In the genomic region with DNA sequence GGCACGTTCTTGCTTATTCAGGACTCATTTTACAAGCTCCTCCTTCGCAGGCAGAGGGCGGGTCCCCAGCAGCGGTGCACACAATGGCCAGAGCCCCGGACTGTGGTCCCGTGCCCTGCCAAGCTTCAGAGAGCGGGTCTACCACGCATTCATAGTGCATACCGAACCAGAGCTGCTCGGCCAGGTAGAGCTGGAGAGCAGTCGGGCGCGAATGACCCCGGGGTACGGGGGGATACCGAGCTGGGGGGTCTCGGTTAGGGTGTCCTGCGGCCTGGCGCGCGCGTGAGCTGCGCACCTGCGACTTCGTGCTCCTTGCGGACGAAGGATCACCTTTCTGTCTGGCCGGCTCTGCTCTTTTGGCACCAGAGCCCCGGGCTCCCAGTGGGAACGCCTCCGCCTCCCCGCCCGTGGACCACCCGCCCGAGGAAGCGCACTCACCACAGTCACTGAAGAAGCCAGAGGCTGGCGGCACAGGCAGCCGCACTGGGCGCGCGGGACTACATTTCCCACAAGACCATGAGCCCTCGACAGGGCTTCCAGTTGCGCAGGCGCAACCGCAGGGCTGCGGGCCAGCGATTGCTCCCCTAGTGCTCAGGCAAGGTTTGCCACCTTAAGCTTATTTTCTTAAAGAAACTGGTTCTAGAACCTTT, we compare ENCODE assay signal across 8 mouse cellular contexts. TPM values are rescaled to one million over a fixed set of nuclear protein-coding genes. Genes with fewer than 3 reads are reported as not detected.
A peak's percentile ranks its signal among the peaks of the same experiment; 100 is the strongest.
DNase-seq lines count a peak whose midpoint lies in the region; ATAC-seq lines count a peak whose summit lies in the region.

Gene Zfp2, minus strand, starts transcription at position 495 of the 650 bp plus-strand sequence.

- peak within 1 kb of the TSS; percentile 90 for H3K27ac ChIP-seq in forebrain, embryonic 16.5 days (ENCODE audit: low read length)

- peak within 1 kb of the TSS; percentile 93 for H3K4me3 ChIP-seq in forebrain, embryonic 16.5 days (replicated peaks; ENCODE audit: low read length)

- peak within 1 kb of the TSS; percentile 46 for H3K4me2 ChIP-seq in forebrain, embryonic 16.5 days (ENCODE audit: low read length)

- intact Hi-C loops in heart, postnatal 36 days (cut with DNase I), result loop anchor here (5.0 kb wide), 1 partner anchor 73 kb away; the partner anchor contains the start of gene Zfp879

- peaks cover 26% of the 10 kb centered on the region for H3K9me3 ChIP-seq in forebrain, embryonic 16.5 days (ENCODE audit: control insufficient read depth, low read length)

- H3K4me1 ChIP-seq in forebrain, embryonic 16.5 days (replicated peaks; ENCODE audit: control insufficient read depth, insufficient read depth, low read length), result peaks cover 3% of the 10 kb centered on the region; the same call in 1 of the 2 replicates

- under 1% methylated on average over 47 of the region's 47 CpGs for WGBS in forebrain, embryonic 16.5 days

- DNase-seq in CD8-positive naive resting alpha-beta T cell, adult 2 months (ENCODE audit: low read depth in 2 of 2, low spot score in 2 of 2), result peak; percentile 84 to 87
- peak; percentile 87 to 88 for DNase-seq in heart, postnatal 36 days
- peak; percentile 93 to 96 for DNase-seq in layer of hippocampus, adult 18-20 months (ENCODE audit: low spot score in 2 of 2)
- peak; percentile 90 to 94 for DNase-seq in lung, adult 18-20 months
- peak; percentile 89 for DNase-seq in testis, postnatal 14 days (ENCODE audit: low spot score)

- no peaks in the 10 kb centered on the region for H3K27me3 ChIP-seq in forebrain, embryonic 16.5 days (replicated peaks; ENCODE audit: control insufficient read depth, insufficient read depth, low read length)

- H3K36me3 ChIP-seq in forebrain, embryonic 16.5 days (ENCODE audit: control insufficient read depth, insufficient read depth), result peaks cover 26% of the 10 kb centered on the region

- H3K9ac ChIP-seq in forebrain, embryonic 16.5 days (replicated peaks; ENCODE audit: low read depth, low read length), result peak within 1 kb of the TSS; percentile 97

- ATAC-seq in cerebellum, adult (ENCODE audit: insufficient number of reproducible peaks, low FRiP score, low TSS enrichment), result peak; percentile 99
- peak; percentile 99 for ATAC-seq in forebrain, embryonic 16.5 days
- peak; percentile 91 for ATAC-seq in neutrophil, adult 5-6 weeks (ENCODE audit: extremely low read depth, insufficient number of reproducible peaks, low FRiP score, poor library complexity, severe bottlenecking)

RNA-seq across cellular contexts. Expression of gene Zfp2, which starts in this region (rescaled TPM):
- 54.2 and 54.9 TPM in 2 replicates for polyA plus RNA-seq in forebrain, embryonic 16.5 days (2015; fragmentation: Nextera tagmentation; extraction: Ambion mirVana)
- 1 to 10 TPM; 3.1 TPM for total RNA-seq in heart, postnatal 36 days (2021)
- 10 to 100 TPM; 20.2 to 21.6 TPM for total RNA-seq in layer of hippocampus, adult 18-20 months (2021)
- 1.0 and 2.1 TPM in 2 replicates for total RNA-seq in neutrophil, adult 5-6 weeks (2017)

Comparison
In these comparisons a context has a peak if more than half of its experiments do, and no peak if none do; other contexts are left out.
1. Peak in every context shown above with its lines: DNase-seq, ATAC-seq, H3K4me3 ChIP-seq and H3K27ac ChIP-seq.